12 mouse cellular contexts compared by ENCODE assay signal in the genomic region with DNA sequence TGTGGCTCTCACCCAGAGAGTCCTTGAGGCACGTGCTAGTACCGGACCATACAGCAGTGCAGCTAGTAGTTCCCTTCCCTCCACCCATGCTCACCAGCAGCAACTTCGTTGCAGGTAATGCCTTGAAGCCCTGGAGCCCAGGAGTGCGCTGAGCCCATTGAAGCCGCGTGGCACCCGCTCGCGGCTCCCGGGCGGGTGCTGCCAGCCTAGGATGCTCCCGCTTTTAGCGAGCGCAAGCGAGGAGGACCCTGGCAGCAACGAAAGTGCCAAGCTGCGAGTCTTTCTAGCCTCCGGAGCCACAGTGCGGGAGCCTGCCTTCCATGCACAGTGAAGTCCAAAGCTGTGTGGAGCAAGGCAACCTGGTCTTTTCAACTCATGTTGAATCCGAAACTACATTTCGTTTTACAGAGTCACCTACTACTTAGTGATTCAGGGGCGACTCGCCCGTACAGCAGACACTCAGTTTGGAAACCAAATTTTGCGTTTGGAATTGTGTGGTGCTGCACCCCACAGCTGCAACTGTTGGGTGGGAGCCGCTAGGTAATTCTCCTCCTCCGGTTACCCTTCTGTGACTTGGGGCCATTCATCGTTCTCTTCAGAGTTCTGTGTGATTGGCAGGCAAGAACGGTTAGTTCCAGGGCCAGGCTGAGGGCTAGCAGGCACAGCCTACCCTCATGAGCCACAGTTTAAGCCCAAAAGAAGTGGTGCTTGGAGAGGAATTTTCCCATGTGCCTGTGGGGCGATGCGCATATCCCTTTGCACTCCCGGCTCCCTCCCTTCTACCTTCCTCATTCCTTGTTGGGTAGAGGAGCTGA. TPM values are rescaled to one million over a fixed set of nuclear protein-coding genes. Genes with fewer than 3 reads are reported as not detected.
DNase-seq lines count a peak whose midpoint lies in the region; ATAC-seq and TF ChIP-seq lines count a peak whose summit lies in the region.
"Had no signal": no experiment of that assay in that cellular context is flagged by ENCODE, and none has a peak within 500 bp of the region (broad histone marks: within the 10 kb centered on the region; RNA-seq: fewer than 3 reads in every experiment).

No protein-coding gene starts in this region.

- ATAC-seq in hindbrain, postnatal 0 days = no peak
- ATAC-seq in embryonic facial prominence, embryonic 14.5 days (ENCODE audit: low read depth) = no peak
- ATAC-seq: intestine, embryonic 15.5 days had no signal

- no peak overlapping the region for H3K4me2 ChIP-seq in hindbrain, postnatal 0 days (ENCODE audit: low read depth, low read length)
- H3K4me2 ChIP-seq in embryonic facial prominence, embryonic 14.5 days (ENCODE audit: low read depth, low read length) = peak overlapping the region; percentile 92
- H3K4me2 ChIP-seq: intestine, embryonic 15.5 days; liver, embryonic 13.5 days; neural tube, embryonic 13.5 days had no signal

- H3K27ac ChIP-seq in hindbrain, embryonic 10.5 days = peak overlapping the region; percentile 3; the same call in 1 of the 2 replicates
- no peak overlapping the region for H3K27ac ChIP-seq in hindbrain, postnatal 0 days
- no peak overlapping the region; the same call in 1 of the 2 replicates for H3K27ac ChIP-seq in embryonic facial prominence, embryonic 14.5 days (replicated peaks; ENCODE audit: low read depth, low read length)
- peak overlapping the region; percentile 99 for H3K27ac ChIP-seq in limb, embryonic 10.5 days
- H3K27ac ChIP-seq: intestine, embryonic 15.5 days; liver, embryonic 13.5 days; neural tube, embryonic 13.5 days had no signal

- H3K9me3 ChIP-seq in hindbrain, embryonic 10.5 days = peaks cover 2% of the 10 kb centered on the region; the same call in 1 of the 2 replicates
- 0 out of 2 replicates have a peak, but pooled peaks cover 8% of the 10 kb centered on the region for H3K9me3 ChIP-seq in hindbrain, postnatal 0 days (ENCODE audit: low read length)
- peaks cover 5% of the 10 kb centered on the region; the same call in 1 of the 2 replicates for H3K9me3 ChIP-seq in embryonic facial prominence, embryonic 14.5 days (ENCODE audit: control insufficient read depth, low read length)
- H3K9me3 ChIP-seq in limb, embryonic 10.5 days (replicated peaks) = no peaks in the 10 kb centered on the region; the same call in 1 of the 2 replicates
- H3K9me3 ChIP-seq: intestine, embryonic 15.5 days; liver, embryonic 13.5 days had no signal

- H3K27me3 ChIP-seq in hindbrain, embryonic 10.5 days (ENCODE audit: insufficient read depth, poor library complexity, severe bottlenecking) = peaks cover 100% of the 10 kb centered on the region
- H3K27me3 ChIP-seq in hindbrain, postnatal 0 days (ENCODE audit: insufficient read depth, low read length) = peaks cover 74% of the 10 kb centered on the region
- H3K27me3 ChIP-seq in embryonic facial prominence, embryonic 14.5 days (replicated peaks; ENCODE audit: control insufficient read depth, insufficient read depth, low read length) = peaks cover 73% of the 10 kb centered on the region
- H3K27me3 ChIP-seq in limb, embryonic 10.5 days (ENCODE audit: low read depth, poor library complexity, severe bottlenecking) = peaks cover 65% of the 10 kb centered on the region
- H3K27me3 ChIP-seq: CH12.LX had no signal

- H3K9ac ChIP-seq in hindbrain, postnatal 0 days (replicated peaks; ENCODE audit: low read length) = no peak overlapping the region
- H3K9ac ChIP-seq in embryonic facial prominence, embryonic 14.5 days (ENCODE audit: low read depth, low read length) = peak overlapping the region; percentile 57; the same call in 1 of the 2 replicates
- H3K9ac ChIP-seq: intestine, embryonic 15.5 days; liver, embryonic 13.5 days; neural tube, embryonic 13.5 days had no signal

- TF ChIP-seq CTCF in hindbrain, postnatal 0 days (IDR thresholded peaks at IDR 0.05; ENCODE audit: low read depth) = no peak

- no peaks in the 10 kb centered on the region for H3K36me3 ChIP-seq in hindbrain, embryonic 10.5 days
- no peaks in the 10 kb centered on the region for H3K36me3 ChIP-seq in hindbrain, postnatal 0 days (ENCODE audit: insufficient read depth, low read length)
- no peaks in the 10 kb centered on the region for H3K36me3 ChIP-seq in embryonic facial prominence, embryonic 14.5 days (ENCODE audit: control insufficient read depth, insufficient read depth, low read length)
- H3K36me3 ChIP-seq in limb, embryonic 10.5 days = peaks cover 11% of the 10 kb centered on the region
- H3K36me3 ChIP-seq: intestine, embryonic 15.5 days; liver, embryonic 13.5 days; neural tube, embryonic 13.5 days had no signal

- peak; percentile 59 for DNase-seq in hindbrain, embryonic 10.5 days (ENCODE audit: low spot score)
- DNase-seq in hindbrain, postnatal 0 days (ENCODE audit: low spot score) = no peak
- peak; percentile 64 for DNase-seq in ES-CJ7 (ENCODE audit: low read depth, low spot score)
- DNase-seq in embryonic facial prominence, embryonic 14.5 days (ENCODE audit: low spot score) = no peak
- no peak for DNase-seq in limb, embryonic 10.5 days (ENCODE audit: low spot score)
- no peak for DNase-seq in adrenal gland, adult 8-10 months
- DNase-seq in adrenal gland, adult 2 months = no peak
- DNase-seq in yolk sac, embryonic 10.5 days (ENCODE audit: low spot score) = no peak
- DNase-seq: liver, embryonic 13.5 days had no signal

- WGBS in hindbrain, embryonic 10.5 days = under 1% methylated on average over 32 of the region's 32 CpGs
- whole genome bisulfite sequencing in hindbrain, postnatal 0 days = 5% methylated on average over 32 of the region's 32 CpGs
- WGBS in embryonic facial prominence, embryonic 14.5 days = 6% methylated on average over 30 of the region's 32 CpGs
- WGBS in limb, embryonic 10.5 days = 2% methylated on average over 32 of the region's 32 CpGs

- H3K4me3 ChIP-seq in hindbrain, embryonic 10.5 days = no peak overlapping the region
- H3K4me3 ChIP-seq in hindbrain, postnatal 0 days (ENCODE audit: low read length) = no peak overlapping the region
- H3K4me3 ChIP-seq in embryonic facial prominence, embryonic 14.5 days (ENCODE audit: low read depth, low read length) = peak overlapping the region; percentile 22
- peak overlapping the region; percentile 97 for H3K4me3 ChIP-seq in limb, embryonic 10.5 days
- H3K4me3 ChIP-seq: intestine, embryonic 15.5 days; liver, embryonic 13.5 days; neural tube, embryonic 13.5 days had no signal

- peaks cover 68% of the 10 kb centered on the region for H3K4me1 ChIP-seq in hindbrain, embryonic 10.5 days (replicated peaks)
- no peaks in the 10 kb centered on the region for H3K4me1 ChIP-seq in hindbrain, postnatal 0 days (ENCODE audit: insufficient read depth, low read length)
- no peaks in the 10 kb centered on the region; the same call in 1 of the 2 replicates for H3K4me1 ChIP-seq in embryonic facial prominence, embryonic 14.5 days (ENCODE audit: control insufficient read depth, insufficient read depth, low read length)
- peaks cover 73% of the 10 kb centered on the region for H3K4me1 ChIP-seq in limb, embryonic 10.5 days
- H3K4me1 ChIP-seq: liver, embryonic 13.5 days had no signal

RNA-seq across cellular contexts. Expression of gene Prdm16, which starts 4.8 kb away (rescaled TPM):
- 15.3 and 23.5 TPM in 2 replicates for polyA plus RNA-seq in hindbrain, embryonic 10.5 days (2016; fragmentation: Nextera tagmentation; extraction: Ambion mirVana)
- 5.3 and 5.8 TPM in 2 replicates for total RNA-seq in hindbrain, postnatal 0 days (2014; rRNA removed)
- 10.3 and 10.5 TPM in 2 replicates for polyA plus RNA-seq in hindbrain, postnatal 0 days (2015; fragmentation: Nextera tagmentation; extraction: Ambion mirVana)
- 12.7 and 17.2 TPM in 2 replicates for polyA plus RNA-seq in embryonic facial prominence, embryonic 14.5 days (2014; fragmentation: Nextera tagmentation; extraction: Ambion mirVana)
- polyA plus RNA-seq in limb, embryonic 10.5 days (2016; fragmentation: Nextera tagmentation; extraction: Ambion mirVana) = 67.4 and 93.9 TPM in 2 replicates
- total RNA-seq in adrenal gland, adult 8-10 months (2022) = 1 to 10 TPM; 2.9 to 5.5 (median 3.8) TPM
- total RNA-seq in adrenal gland, adult 2 months (2021) = 10 to 100 TPM in 1 of 2 experiments, 1 to 10 TPM in 1; 5.4 to 10.6 TPM
- polyA plus RNA-seq in adrenal gland, adult 2 months (2012; rRNA removed) = 5.6 and 7.2 TPM in 2 replicates
- total RNA-seq: CH12.LX had no signal

RNA-seq across cellular contexts. Expression of gene Actrt2, which starts 26.2 kb away (rescaled TPM):
- polyA plus RNA-seq in hindbrain, embryonic 10.5 days (2016; fragmentation: Nextera tagmentation; extraction: Ambion mirVana) = not detected in 2 replicates
- total RNA-seq in hindbrain, postnatal 0 days (2014; rRNA removed) = not detected in 2 replicates
- not detected in 2 replicates for polyA plus RNA-seq in hindbrain, postnatal 0 days (2015; fragmentation: Nextera tagmentation; extraction: Ambion mirVana)
- polyA plus RNA-seq in embryonic facial prominence, embryonic 14.5 days (2014; fragmentation: Nextera tagmentation; extraction: Ambion mirVana) = not detected in 2 replicates
- not detected in 2 replicates for polyA plus RNA-seq in limb, embryonic 10.5 days (2016; fragmentation: Nextera tagmentation; extraction: Ambion mirVana)
- not detected for total RNA-seq in adrenal gland, adult 8-10 months (2022)
- total RNA-seq in adrenal gland, adult 2 months (2021) = not detected
- polyA plus RNA-seq in adrenal gland, adult 2 months (2012; rRNA removed) = not detected in 2 replicates
- total RNA-seq: CH12.LX had no signal
- polyA plus RNA-seq: intestine, embryonic 15.5 days; liver, embryonic 13.5 days; neural tube, embryonic 13.5 days had no signal

Comparison
In these comparisons a context has a peak if more than half of its experiments do, and no peak if none do; other contexts are left out.
1. DNase-seq: peak in hindbrain, embryonic 10.5 days (single experiment) and ES-CJ7 (single experiment); none in hindbrain, postnatal 0 days (single experiment), embryonic facial prominence, embryonic 14.5 days (single experiment), limb, embryonic 10.5 days (single experiment), adrenal gland, adult 8-10 months (single experiment), adrenal gland, adult 2 months (single experiment) and yolk sac, embryonic 10.5 days (single experiment).
2. H3K27ac ChIP-seq: peak in hindbrain, embryonic 10.5 days (single experiment) and limb, embryonic 10.5 days (single experiment); none in hindbrain, postnatal 0 days (single experiment) and embryonic facial prominence, embryonic 14.5 days (single experiment).
3. H3K4me3 ChIP-seq: peak in embryonic facial prominence, embryonic 14.5 days (single experiment) and limb, embryonic 10.5 days (single experiment); none in hindbrain, embryonic 10.5 days (single experiment) and hindbrain, postnatal 0 days (single experiment).